Mouse (Mus musculus): ENCODE data around the gene Sipa1l3.

- TF ChIP-seq CTCF (IDR thresholded peaks at IDR 0.05; ENCODE audit: control insufficient read depth, insufficient read depth, insufficient replicate concordance, low read depth, low read length) (no peak), POLR2A (IDR thresholded peaks at IDR 0.05; ENCODE audit: control insufficient read depth, low read depth, low read length) (no peak)
Measured at GRCm38 (mm10) chr7:29276715-29277114, 241.7 kb downstream of the Sipa1l3 start.

All from testis, adult 2 months (tissue).